Mouse (Mus musculus) olfactory bulb, adult 2 months (tissue): ENCODE results near the gene Osgepl1. TPM values are rescaled to one million over a fixed set of nuclear protein-coding genes. Genes with fewer than 3 reads are reported as not detected.
"Not testable (repeated sequence)": the region's sequence is repeated elsewhere in the genome, so short reads cannot be mapped to it uniquely, and the experiment has no call there.

Experiments
- H3K27ac ChIP-seq: fragments of 200-500 bp; 2 replicates; pipeline ENCODE4 v1.5.1; 2012; ENCODE audit warnings: low read depth, low read length; ENCODE audit not compliant: insufficient read depth
- H3K4me1 ChIP-seq: fragments of 200-500 bp; 2 replicates; pipeline ENCODE4 v1.6.1; 2012; ENCODE audit warnings: low read length; ENCODE audit not compliant: control insufficient read depth, insufficient read depth
- H3K4me3 ChIP-seq: fragments of 200-500 bp; 2 replicates; pipeline ENCODE4 v1.5.1; 2012; ENCODE audit warnings: mild to moderate bottlenecking, low read depth, low read length, moderate library complexity; ENCODE audit not compliant: insufficient read depth
- CTCF ChIP-seq: fragments of 200-500 bp; IDR thresholded peaks from 2 replicates; pipeline ENCODE4 v1.5.1; 2012; ENCODE audit warnings: low read depth, mild to moderate bottlenecking, low read length, moderate library complexity; ENCODE audit not compliant: insufficient read depth
- POLR2A ChIP-seq: fragments of 200-500 bp; IDR thresholded peaks from 2 replicates; pipeline ENCODE4 v1.6.1; 2012; ENCODE audit warnings: mild to moderate bottlenecking, low read depth, low read length, moderate library complexity; ENCODE audit not compliant: insufficient read depth
- WGBS: fragments of 180-500 bp; shearing (Covaris S2); methylation state at CpG from one replicate; pipeline ENCODE4 v1.1.7; 2018; 5-methylcytosine and 5-hydroxymethylcytosine counted together
- polyA plus RNA-seq: library from polyadenylated mRNA; stranded (reverse); fragments of >200 nt; gene quantifications from 2 replicates; pipeline ENCODE4 v1.2.4, GENCODE M21; 2012; ENCODE audit warnings: low replicate concordance; ENCODE audit not compliant: missing spikeins, insufficient read depth, insufficient read length

Osgepl1 gene
- polyA plus RNA-seq = not detected in 2 replicates

- H3K4me3 ChIP-seq = peak within 1 kb of the TSS; percentile 79
- no peaks in the 10 kb centered on the region for H3K4me1 ChIP-seq
- TF ChIP-seq CTCF (no peak), POLR2A (peak; percentile 93)
- 1% methylated on average over 27 of the region's 27 CpGs for WGBS
- peak within 1 kb of the TSS; percentile 90 for H3K27ac ChIP-seq
Observed at GRCm38 (mm10) chr1:53312989-53313967, at the start of gene Osgepl1. Gene Osgepl1, plus strand, starts transcription at chr1:53313624.

GRCm38 (mm10) chr1:53264958-53265612 lies 48.3 kb upstream of the Osgepl1 start:
- H3K27ac ChIP-seq, H3K4me1 ChIP-seq, H3K4me3 ChIP-seq: not testable (repeated sequence)

- no peak overlapping the region for H3K27ac ChIP-seq
- H3K4me1 ChIP-seq = no peaks in the 10 kb centered on the region
- TF ChIP-seq CTCF (no peak), POLR2A (no peak)
- no peak overlapping the region for H3K4me3 ChIP-seq
- WGBS = 73% methylated on average over 3 of the region's 3 CpGs
Observed at GRCm38 (mm10) chr1:53269901-53270300, 43.5 kb upstream of the Osgepl1 start.

- H3K27ac ChIP-seq = no peak overlapping the region
- H3K4me3 ChIP-seq = no peak overlapping the region
- TF ChIP-seq POLR2A (no peak), CTCF (no peak)
- no peaks in the 10 kb centered on the region for H3K4me1 ChIP-seq
Observed at GRCm38 (mm10) chr1:53272646-53273045, 40.8 kb upstream of the Osgepl1 start.

GRCm38 (mm10) chr1:53291197-53291596 lies 22.2 kb upstream of the Osgepl1 start:
- H3K27ac ChIP-seq = no peak overlapping the region
- no peaks in the 10 kb centered on the region for H3K4me1 ChIP-seq
- WGBS = 82% methylated on average over 3 of the region's 3 CpGs
- TF ChIP-seq POLR2A (no peak), CTCF (no peak)
- no peak overlapping the region for H3K4me3 ChIP-seq

- TF ChIP-seq POLR2A (peak; percentile 89; the same call in 1 of the 2 replicates), CTCF (no peak)
- H3K27ac ChIP-seq = 0 out of 2 replicates have a peak within 1 kb of the TSS, but pooled peaks have one; percentile 29
- H3K4me1 ChIP-seq = no peaks in the 10 kb centered on the region
- H3K4me3 ChIP-seq = peak within 1 kb of the TSS; percentile 69
- under 1% methylated on average over 66 of the region's 66 CpGs for WGBS
Observed at GRCm38 (mm10) chr1:53296581-53297383, 16.6 kb upstream of the Osgepl1 start, which contains the start of the genes Pms1, Ormdl1 and Gm28778. Gene Pms1, minus strand, starts transcription at chr1:53297018. Gene Ormdl1, plus strand, starts transcription at chr1:53297095. Gene Gm28778, plus strand, starts transcription at chr1:53297111.

- no peak overlapping the region for H3K4me3 ChIP-seq
- TF ChIP-seq POLR2A = no peak
- TF ChIP-seq CTCF = no peak
- 87% methylated on average over 4 of the region's 4 CpGs for WGBS
Observed at GRCm38 (mm10) chr1:53300506-53300905, 12.9 kb upstream of the Osgepl1 start.

GRCm38 (mm10) chr1:53321662-53322344 lies 8.4 kb downstream of the Osgepl1 start:
- H3K4me1 ChIP-seq = no peaks in the 10 kb centered on the region
- no peak for TF ChIP-seq POLR2A
- TF ChIP-seq CTCF = no peak
- no peak overlapping the region for H3K4me3 ChIP-seq
- 96% methylated on average over 4 of the region's 4 CpGs for WGBS
- H3K27ac ChIP-seq = no peak overlapping the region

More at GRCm38 (mm10) chr1:53300506-53300905, 12.9 kb upstream of the Osgepl1 start:
- no peak overlapping the region for H3K27ac ChIP-seq
- no peaks in the 10 kb centered on the region for H3K4me1 ChIP-seq
